Mouse (Mus musculus) natural killer cell, adult 2 months (primary cell): ENCODE results near the gene BC035947.
"Not testable (repeated sequence)": the region's sequence is repeated elsewhere in the genome, so short reads cannot be mapped to it uniquely, and the experiment has no call there.

Experiments used
- DNase-seq, 2 experiments: peaks; one replicate each; pipeline ENCODE4 v3.0.0; 2022; ENCODE audit warnings: low spot score in 2 of 2

BC035947 gene

DNA sequence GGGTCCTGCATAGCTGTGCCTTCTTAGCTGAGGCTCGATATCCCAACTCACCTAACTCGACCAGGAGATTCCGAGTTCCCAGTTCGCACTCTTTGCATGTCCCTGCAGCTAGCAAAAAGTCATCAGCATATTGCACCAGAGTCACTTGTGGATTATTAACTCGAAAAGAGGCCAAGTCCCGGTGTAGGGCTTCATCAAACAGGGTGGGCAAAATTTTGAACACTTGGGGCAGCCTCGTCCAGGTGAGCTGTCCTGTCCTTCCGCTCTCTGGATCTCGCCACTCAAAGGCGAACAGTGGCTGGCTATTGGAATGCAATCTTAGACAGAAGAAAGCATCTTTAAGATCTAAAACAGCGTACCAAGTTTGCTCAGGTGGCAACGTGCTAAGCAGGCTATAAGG is 10.1 kb downstream of the BC035947 start:
- not testable (repeated sequence) for DNase-seq

DNA sequence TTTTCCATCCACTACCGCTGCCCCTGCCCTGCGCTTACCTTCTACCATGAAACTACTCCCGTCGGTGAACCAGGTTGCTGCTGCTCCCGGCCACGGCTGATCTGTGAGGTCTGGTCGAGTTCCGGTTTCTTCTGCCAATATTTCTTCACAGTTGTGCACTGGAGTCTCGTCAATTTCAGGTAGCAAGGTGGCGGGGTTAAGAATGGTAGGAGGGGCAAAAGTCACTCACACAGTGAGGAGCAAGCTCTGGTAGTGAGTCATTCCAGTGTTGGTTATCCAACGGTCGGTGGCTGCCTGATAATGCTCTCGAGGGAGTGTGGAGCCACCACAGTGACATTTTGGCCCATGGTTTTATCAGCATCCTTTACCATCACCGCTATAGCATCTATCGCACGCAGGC is 10.9 kb downstream of the BC035947 start:
- no peak for DNase-seq

DNA sequence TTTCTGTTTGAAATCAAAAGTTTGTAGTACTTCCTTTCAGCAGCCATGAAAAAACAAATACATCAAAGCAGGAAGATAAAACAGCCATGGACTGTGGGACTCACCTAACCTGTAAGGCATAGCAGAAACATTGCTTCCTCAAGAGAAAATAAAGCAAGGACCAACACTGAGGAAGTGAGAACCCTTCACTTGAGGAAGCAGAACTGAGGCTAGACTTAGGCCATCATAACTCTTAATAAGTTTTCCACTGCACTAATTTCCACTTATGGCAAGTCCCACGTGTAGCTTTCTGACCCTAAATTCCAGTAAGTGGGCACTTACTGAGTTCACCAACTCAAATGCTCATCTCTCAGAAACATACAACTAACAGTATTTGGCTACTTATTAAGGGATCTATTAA is 21.8 kb downstream of the BC035947 start:
- DNase-seq: no peak

DNA sequence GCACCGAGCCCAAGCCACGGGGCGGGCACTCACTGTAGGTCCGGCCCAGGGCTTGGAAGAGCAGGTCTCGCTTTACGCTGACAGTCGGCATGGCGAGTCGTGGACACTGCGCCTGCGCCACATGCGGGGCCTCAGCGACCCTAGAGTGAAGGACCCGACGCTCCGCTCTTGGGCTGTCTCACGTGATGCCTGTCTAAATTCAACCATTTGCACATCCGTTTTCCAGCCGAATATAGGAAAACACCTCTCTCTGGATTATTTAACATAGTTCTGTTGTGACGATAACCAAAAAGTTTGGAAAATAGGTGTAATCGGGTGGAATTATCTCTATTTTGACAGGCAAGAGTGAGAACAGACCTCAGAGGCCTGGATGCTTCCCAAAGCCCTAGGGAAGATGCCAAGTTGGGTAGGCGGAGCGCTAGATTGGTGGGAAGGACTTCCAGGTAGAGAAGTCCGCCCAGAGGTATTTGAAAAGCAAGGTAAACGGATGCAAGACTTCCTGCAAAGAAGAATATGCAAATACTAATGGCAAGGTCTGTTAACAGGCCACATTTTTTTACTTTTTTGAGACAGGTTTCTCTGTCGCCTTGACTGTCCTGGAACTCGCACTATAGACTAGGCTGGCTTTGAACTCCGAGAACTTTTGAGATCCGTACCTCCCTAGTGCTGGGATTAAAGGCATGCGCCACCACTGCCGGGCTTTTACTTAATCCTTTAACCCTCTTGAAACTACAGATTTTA is 23.0 kb downstream of the BC035947 start, which contains the start of gene Farsb:
Gene Farsb, minus strand, starts transcription at position 146 of the 741 bp plus-strand sequence.
- peak; percentile 92 to 93 for DNase-seq

DNA sequence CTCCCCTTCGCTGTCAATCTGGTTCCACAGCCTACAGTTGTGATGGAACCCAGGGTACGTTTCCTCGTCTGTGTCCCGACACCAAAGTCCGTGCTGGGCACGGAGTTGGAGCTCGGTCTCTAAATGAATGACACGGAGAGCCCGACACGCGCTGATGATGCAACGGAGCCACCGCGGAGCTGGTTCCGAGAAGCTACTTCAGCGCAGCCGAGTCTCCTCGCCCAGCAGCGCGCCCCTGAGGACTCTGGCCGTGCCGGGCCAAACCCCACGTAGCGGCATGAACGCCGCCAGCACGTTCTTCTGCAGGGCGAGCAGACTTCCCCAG is 23.6 kb downstream of the BC035947 start:
- DNase-seq: no peak

DNA sequence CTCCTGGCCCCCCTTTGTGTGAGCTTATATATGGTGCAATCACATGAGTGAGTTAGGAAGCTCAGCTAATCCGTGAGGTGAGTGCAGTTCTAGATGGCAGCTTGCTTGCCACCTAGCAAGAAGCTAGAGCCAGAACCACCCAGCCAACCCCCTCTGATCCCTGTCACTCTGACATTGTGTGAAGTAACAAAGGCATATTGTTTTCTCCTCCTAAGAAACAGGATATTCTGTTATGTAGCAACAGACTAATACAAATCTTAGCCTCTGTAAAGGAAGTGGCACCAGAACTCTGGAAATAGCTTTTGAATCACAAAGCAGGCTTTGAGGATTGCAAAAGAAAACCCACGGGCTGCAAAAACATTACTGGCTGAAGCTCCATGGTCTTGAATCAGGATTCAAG is 27.6 kb downstream of the BC035947 start:
- DNase-seq: no peak

DNA sequence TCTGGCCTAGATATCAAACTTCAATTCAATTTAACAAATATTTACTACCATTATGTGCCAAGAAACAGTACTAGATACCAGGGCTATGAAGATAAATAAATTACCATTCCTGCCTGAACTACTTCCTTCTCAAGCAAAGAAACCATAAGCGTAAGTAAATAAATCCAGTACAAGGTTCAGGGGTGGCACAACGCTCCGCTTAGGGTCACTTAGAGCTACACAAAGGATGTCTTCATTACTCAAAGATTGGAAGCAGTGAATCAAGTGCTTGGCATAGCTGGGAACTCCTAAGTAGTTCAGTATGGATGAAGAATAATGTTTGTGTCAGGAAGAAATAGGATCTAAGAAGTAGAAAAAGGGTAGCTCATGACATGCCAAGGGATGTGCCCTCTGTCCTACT is 28.5 kb downstream of the BC035947 start:
- no peak for DNase-seq

DNA sequence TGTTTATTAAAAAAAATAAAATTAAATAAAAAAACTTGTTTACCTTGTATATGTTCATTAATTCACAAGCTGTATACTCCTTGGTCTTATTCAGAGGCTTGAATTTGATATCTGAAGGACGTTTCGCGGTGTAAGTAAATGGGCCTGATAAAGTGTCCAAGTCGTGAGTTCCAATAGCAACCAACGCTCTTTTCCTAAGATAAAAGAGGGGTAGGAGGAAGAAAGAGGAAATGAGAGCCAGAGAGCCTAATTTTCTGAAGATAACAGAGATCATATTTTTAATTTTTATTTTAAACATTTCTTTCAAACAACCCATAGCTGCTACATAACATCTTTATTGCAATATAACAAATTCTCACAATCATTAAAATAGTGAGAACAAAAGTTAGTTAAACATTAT is 39.5 kb downstream of the BC035947 start:
- no peak for DNase-seq

DNA sequence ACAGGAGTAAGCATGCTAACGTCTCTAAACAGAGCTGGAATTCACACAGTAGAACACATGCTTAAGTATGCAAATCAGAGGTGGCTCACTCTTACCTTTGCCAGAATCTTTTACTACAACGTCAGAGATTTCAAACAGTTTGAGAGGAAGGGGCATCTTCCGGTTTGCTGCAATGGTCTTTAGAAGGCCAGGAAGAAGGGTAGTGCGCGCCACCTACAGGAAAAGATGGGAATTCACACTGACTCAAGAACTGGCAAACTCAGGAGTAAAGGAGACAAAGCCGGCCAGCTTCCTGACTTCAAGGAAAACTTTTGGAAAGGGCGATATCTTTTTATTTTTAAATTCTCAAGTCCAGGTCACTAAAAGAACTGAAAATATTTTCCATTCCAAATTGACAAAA is 57.3 kb downstream of the BC035947 start:
- no peak for DNase-seq

DNA sequence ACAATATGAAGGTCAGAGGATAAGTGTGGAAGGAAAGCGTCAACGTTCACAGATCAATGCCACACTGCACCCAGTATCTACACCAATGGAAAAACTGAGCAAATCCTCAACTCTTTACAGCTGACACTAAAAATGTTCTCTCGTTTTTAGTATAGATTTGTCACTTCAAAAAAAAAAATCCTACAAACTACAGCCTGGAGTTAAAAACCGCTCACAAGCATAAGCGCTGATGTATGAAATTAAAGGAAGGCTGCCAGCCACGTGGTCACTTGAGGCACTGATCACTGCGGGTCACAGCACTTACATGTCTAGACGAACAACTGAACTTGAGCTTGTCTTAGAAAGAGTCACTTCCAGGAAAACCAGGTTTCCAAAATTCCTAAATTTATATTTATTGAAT is 58.1 kb downstream of the BC035947 start:
- DNase-seq: no peak

DNA sequence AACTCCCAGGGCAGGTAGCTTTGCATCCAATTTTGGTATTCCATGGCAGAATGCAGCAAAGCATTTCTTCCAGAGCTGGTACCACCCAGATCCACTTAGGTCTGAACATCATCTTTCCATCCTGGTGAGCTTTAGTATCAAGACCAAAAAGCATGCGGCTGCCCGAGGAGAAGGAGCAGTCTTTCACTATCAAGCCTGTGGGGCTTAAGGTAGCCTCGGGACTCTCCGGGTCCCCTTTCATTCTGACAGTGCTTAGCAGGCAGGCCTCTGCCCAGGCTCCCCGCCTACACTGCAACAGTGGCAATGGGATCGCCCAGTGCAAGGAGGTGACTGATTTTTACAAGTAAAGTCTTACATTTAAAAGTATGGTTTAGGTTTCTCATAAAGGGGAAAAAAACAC is 59.4 kb downstream of the BC035947 start:
- DNase-seq: no peak

DNA sequence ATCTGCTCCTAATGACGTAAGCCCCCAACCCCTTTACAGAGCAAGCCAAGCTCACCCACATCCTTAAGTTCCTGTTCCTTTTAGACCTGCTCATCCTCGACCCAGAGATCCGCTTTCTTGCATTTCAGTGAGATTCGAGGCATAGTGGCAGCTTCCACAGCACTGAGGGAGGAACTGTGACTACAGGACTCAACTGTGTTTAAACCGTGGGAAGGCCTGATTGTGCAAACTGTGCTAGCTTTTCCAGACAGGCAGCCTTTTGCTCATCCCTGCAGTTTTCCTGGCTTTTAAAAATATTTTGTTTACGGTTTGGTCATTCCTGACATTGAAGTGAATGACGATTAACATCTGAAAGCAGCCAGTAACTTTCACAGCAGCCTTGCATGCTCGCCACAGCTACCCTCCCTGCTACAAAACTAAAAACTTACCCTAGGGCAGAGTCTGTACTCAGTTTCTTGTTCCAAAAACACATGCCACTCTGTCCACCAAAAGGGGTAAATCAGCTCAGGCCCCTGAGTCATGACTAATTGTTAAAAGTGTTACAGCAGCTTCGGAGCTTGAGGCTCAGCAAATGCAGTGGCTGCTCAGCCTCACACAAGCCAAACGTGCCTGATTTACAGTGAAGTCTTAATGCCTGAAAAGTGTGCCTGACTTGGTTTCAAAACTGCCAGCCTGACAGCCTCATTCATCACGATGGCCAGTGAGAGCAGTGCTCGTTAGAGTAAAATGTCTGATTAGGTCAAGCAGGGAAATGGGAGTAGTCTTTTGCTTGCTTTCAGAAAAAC is 60.7 kb downstream of the BC035947 start:
- DNase-seq: no peak

DNA sequence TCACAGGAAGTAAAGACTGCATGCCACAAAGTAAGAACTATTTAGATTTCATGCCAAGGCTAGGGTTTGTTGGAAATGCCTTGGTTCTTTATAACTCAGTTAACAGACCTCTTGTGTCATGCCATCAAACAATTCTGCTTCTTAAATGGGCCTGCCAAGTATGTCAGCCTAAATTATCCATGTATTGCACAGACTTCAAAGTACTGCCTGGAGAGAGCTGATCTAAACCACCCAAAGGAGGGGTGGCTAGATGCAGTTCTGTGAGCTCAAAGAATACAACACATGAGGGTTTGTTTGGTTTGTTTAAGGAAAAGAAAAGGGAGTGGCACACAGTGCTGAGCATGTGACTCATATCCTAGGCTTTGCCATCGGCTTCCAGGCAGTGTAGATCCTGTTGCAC is 63.9 kb downstream of the BC035947 start:
- no peak for DNase-seq
